ENCODE assay signal across 8 mouse cellular contexts in the genomic region with DNA sequence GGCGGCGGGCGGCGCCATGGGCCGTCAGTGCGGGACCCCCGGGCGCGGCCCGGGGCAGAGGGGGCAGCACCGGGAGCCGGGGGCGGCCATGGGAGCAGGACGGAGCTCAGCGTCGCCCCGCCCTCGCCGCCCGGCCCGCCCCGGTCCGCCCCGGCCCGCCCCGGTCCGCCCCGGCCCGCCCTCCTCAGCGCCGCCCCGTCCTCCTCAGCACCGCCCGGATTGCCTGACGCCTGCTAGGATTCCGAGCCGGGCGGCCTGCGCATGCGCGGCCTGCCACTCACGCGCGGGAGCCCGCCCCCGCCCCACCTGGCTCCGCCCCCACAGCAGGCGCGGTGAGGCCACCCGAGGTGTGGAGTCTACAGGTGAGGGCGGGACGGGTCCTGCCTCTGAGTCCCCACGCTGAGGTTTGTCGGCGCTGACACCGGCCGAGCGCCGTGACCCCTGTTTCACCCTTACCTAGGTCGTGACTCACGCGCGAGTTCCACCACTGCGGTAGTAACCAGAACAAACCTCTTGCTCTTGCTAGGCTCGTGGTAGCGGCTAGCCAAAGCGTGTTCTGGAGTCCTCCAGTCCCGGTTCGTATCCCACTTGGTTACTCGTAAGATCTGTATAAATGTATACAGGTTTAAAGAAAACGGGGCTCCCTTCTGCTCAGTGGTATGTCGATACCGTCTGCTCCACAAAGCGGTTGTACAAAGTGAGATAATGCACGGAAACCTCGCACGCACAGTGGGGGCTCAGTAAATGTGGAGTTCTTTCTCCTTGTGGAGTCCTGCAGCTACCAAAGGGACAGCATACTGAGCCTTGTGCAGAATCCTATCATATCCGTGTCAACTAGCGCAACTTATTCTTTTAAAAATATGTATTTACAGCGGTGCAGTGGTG. TPM values are rescaled to one million over a fixed set of nuclear protein-coding genes. Genes with fewer than 3 reads are reported as not detected.
DNase-seq lines count a peak whose midpoint lies in the region; ATAC-seq and TF ChIP-seq lines count a peak whose summit lies in the region.

A gene (minus strand): TSS at position 51 of the 885 bp plus-strand sequence.

- WGBS in embryonic facial prominence, embryonic 13.5 days = 4% methylated on average over 58 of the region's 80 CpGs
- WGBS in heart, adult 2 months = 4% methylated on average over 64 of the region's 80 CpGs
- 3% methylated on average over 61 of the region's 80 CpGs for WGBS in limb, embryonic 13.5 days
- WGBS in midbrain, embryonic 16.5 days = 3% methylated on average over 54 of the region's 80 CpGs

- TF ChIP-seq CTCF in heart, adult 2 months (IDR thresholded peaks at IDR 0.05) = no peak

- peak; percentile 95 for ATAC-seq in embryonic facial prominence, embryonic 13.5 days (ENCODE audit: insufficient number of reproducible peaks, insufficient read depth, low FRiP score, low TSS enrichment, low read depth)
- peak; percentile 95 for ATAC-seq in limb, embryonic 13.5 days (ENCODE audit: low FRiP score, low read depth)
- peak; percentile 98 for ATAC-seq in midbrain, embryonic 16.5 days

- H3K79me2 ChIP-seq in heart, adult 2 months (replicated peaks; ENCODE audit: control insufficient read depth, insufficient read depth, low read length) = no peaks in the 10 kb centered on the region

- H3K27me3 ChIP-seq in embryonic facial prominence, embryonic 13.5 days = peaks cover 6% of the 10 kb centered on the region; the same call in 1 of the 2 replicates
- H3K27me3 ChIP-seq in heart, adult 2 months (ENCODE audit: control insufficient read depth, insufficient read depth, low read length) = no peaks in the 10 kb centered on the region
- peaks cover 6% of the 10 kb centered on the region for H3K27me3 ChIP-seq in limb, embryonic 13.5 days
- H3K27me3 ChIP-seq in midbrain, embryonic 16.5 days (ENCODE audit: control insufficient read depth, insufficient read depth, low read depth, low read length) = no peaks in the 10 kb centered on the region

- peak within 1 kb of the TSS; percentile 81 for H3K4me3 ChIP-seq in embryonic facial prominence, embryonic 13.5 days
- peak within 1 kb of the TSS; percentile 98 for H3K4me3 ChIP-seq in heart, adult 2 months
- H3K4me3 ChIP-seq in limb, embryonic 13.5 days = peak within 1 kb of the TSS; percentile 83
- H3K4me3 ChIP-seq in midbrain, embryonic 16.5 days (ENCODE audit: low read depth, low read length) = peak within 1 kb of the TSS; percentile 82

- no peak for TF ChIP-seq EP300 in heart, adult 2 months (IDR thresholded peaks at IDR 0.05; ENCODE audit: insufficient read depth, low read depth, low read length)

- TF ChIP-seq POLR2A in heart, adult 2 months (IDR thresholded peaks at IDR 0.05; ENCODE audit: insufficient read depth, low read depth, low read length) = peak; percentile 63

- no peaks in the 10 kb centered on the region for H3K9me3 ChIP-seq in embryonic facial prominence, embryonic 13.5 days
- no peaks in the 10 kb centered on the region for H3K9me3 ChIP-seq in limb, embryonic 13.5 days
- H3K9me3 ChIP-seq in midbrain, embryonic 16.5 days (replicated peaks; ENCODE audit: control insufficient read depth, low read length, poor library complexity, severe bottlenecking) = no peaks in the 10 kb centered on the region

- peak within 1 kb of the TSS; percentile 80 for H3K27ac ChIP-seq in embryonic facial prominence, embryonic 13.5 days
- peak within 1 kb of the TSS; percentile 89 for H3K27ac ChIP-seq in heart, adult 2 months
- peak within 1 kb of the TSS; percentile 2; the same call in 1 of the 2 replicates for H3K27ac ChIP-seq in limb, embryonic 13.5 days
- peak within 1 kb of the TSS; percentile 53 for H3K27ac ChIP-seq in midbrain, embryonic 16.5 days (ENCODE audit: low read length)

- H3K36me3 ChIP-seq in embryonic facial prominence, embryonic 13.5 days = no peaks in the 10 kb centered on the region
- H3K36me3 ChIP-seq in heart, adult 2 months (ENCODE audit: control insufficient read depth, insufficient read depth, low read length) = no peaks in the 10 kb centered on the region
- no peaks in the 10 kb centered on the region for H3K36me3 ChIP-seq in limb, embryonic 13.5 days
- no peaks in the 10 kb centered on the region for H3K36me3 ChIP-seq in midbrain, embryonic 16.5 days (ENCODE audit: control insufficient read depth, insufficient read depth, low read length)

- H3K4me1 ChIP-seq in embryonic facial prominence, embryonic 13.5 days = peaks cover 22% of the 10 kb centered on the region
- H3K4me1 ChIP-seq in heart, adult 2 months (ENCODE audit: control insufficient read depth, insufficient read depth, low read length) = peaks cover 4% of the 10 kb centered on the region; the same call in 1 of the 2 replicates
- H3K4me1 ChIP-seq in limb, embryonic 13.5 days = peaks cover 19% of the 10 kb centered on the region
- H3K4me1 ChIP-seq in midbrain, embryonic 16.5 days (ENCODE audit: control insufficient read depth, insufficient read depth, low read length) = peaks cover 5% of the 10 kb centered on the region; the same call in 1 of the 2 replicates

- intact Hi-C loops in heart, adult 2 months (cut with DNase I) = loop anchor here (2.0 kb wide), 1 partner anchor 17 kb away; no protein-coding TSS in a partner anchor

- H3K9ac ChIP-seq in embryonic facial prominence, embryonic 13.5 days = peak within 1 kb of the TSS; percentile 88
- H3K9ac ChIP-seq in heart, adult 2 months (ENCODE audit: low read depth, low read length) = peak within 1 kb of the TSS; percentile 87
- peak within 1 kb of the TSS; percentile 87 for H3K9ac ChIP-seq in limb, embryonic 13.5 days
- peak within 1 kb of the TSS; percentile 68 for H3K9ac ChIP-seq in midbrain, embryonic 16.5 days (ENCODE audit: low read depth, low read length)

- peak; percentile 90 for DNase-seq in 3134 (ENCODE audit: extremely low read depth, insufficient read length, low spot score)
- DNase-seq in adrenal gland, postnatal 36 days = peak; percentile 95 to 97
- peak; percentile 94 to 95 for DNase-seq in heart, adult 2 months
- DNase-seq in kidney, adult 8-10 months = peak; percentile 91 to 93
- peak; percentile 85 to 95 for DNase-seq in spleen, postnatal 10 days (ENCODE audit: low spot score in 2 of 2)

- peak within 1 kb of the TSS; percentile 72 for H3K4me2 ChIP-seq in embryonic facial prominence, embryonic 13.5 days
- peak within 1 kb of the TSS; percentile 79 for H3K4me2 ChIP-seq in limb, embryonic 13.5 days (replicated peaks)
- H3K4me2 ChIP-seq in midbrain, embryonic 16.5 days (ENCODE audit: low read length) = peak within 1 kb of the TSS; percentile 90

RNA-seq across cellular contexts. Expression of the gene that starts here (rescaled TPM):
- total RNA-seq in adrenal gland, postnatal 36 days (2021) = 10 to 100 TPM; 19.7 to 23.7 TPM
- 23.8 and 25.1 TPM in 2 replicates for polyA plus RNA-seq in embryonic facial prominence, embryonic 13.5 days (2015; fragmentation: Nextera tagmentation; extraction: Ambion mirVana)
- 10 to 100 TPM; 80.3 to 93.9 TPM for total RNA-seq in heart, adult 2 months (2021)
- polyA plus RNA-seq in heart, adult 2 months (2012; rRNA removed) = 59.7 and 80.8 TPM in 2 replicates
- polyA plus RNA-seq in limb, embryonic 13.5 days (2015; fragmentation: Nextera tagmentation; extraction: Ambion mirVana) = 20.5 and 24.3 TPM in 2 replicates
- 4.0 and 4.8 TPM in 2 replicates for polyA plus RNA-seq in midbrain, embryonic 16.5 days (2015; fragmentation: Nextera tagmentation; extraction: Ambion mirVana)

Comparison
In these comparisons a context has a peak if more than half of its experiments do, and no peak if none do; other contexts are left out.
1. Peak in every context shown above with its lines: DNase-seq, ATAC-seq, H3K4me3 ChIP-seq and H3K27ac ChIP-seq.
2. H3K27ac ChIP-seq: peak in every context shown above with its lines; median percentile 89 in heart, adult 2 months; 80 in embryonic facial prominence, embryonic 13.5 days; 53 in midbrain, embryonic 16.5 days; 2 in limb, embryonic 13.5 days.